Mouse (Mus musculus): ENCODE results near the gene Stam. TPM values are rescaled to one million over a fixed set of nuclear protein-coding genes. Genes with fewer than 3 reads are reported as not detected.
A peak's percentile ranks its signal among the peaks of the same experiment; 100 is the strongest.

Gene Stam
- 100 to 1,000 TPM in 21 of 26 experiments, 10 to 100 TPM in 5; 43.1 to 166 (median 123) TPM for total RNA-seq (2018; cell fraction: chromatin; rRNA removed)
- 10 to 100 TPM in 25 of 26 experiments, 1 to 10 TPM in 1; 10.0 to 24.4 (median 19.0) TPM for total RNA-seq (2018; cell fraction: cytosol; rRNA removed)
- total RNA-seq (2018; cell fraction: nucleus; rRNA removed), result 10 to 100 TPM; 17.5 to 83.6 (median 53.7) TPM
- 13.5 to 22.9 TPM (median 17.2 TPM) in 3 replicates for polyA plus RNA-seq (2018)

DNA sequence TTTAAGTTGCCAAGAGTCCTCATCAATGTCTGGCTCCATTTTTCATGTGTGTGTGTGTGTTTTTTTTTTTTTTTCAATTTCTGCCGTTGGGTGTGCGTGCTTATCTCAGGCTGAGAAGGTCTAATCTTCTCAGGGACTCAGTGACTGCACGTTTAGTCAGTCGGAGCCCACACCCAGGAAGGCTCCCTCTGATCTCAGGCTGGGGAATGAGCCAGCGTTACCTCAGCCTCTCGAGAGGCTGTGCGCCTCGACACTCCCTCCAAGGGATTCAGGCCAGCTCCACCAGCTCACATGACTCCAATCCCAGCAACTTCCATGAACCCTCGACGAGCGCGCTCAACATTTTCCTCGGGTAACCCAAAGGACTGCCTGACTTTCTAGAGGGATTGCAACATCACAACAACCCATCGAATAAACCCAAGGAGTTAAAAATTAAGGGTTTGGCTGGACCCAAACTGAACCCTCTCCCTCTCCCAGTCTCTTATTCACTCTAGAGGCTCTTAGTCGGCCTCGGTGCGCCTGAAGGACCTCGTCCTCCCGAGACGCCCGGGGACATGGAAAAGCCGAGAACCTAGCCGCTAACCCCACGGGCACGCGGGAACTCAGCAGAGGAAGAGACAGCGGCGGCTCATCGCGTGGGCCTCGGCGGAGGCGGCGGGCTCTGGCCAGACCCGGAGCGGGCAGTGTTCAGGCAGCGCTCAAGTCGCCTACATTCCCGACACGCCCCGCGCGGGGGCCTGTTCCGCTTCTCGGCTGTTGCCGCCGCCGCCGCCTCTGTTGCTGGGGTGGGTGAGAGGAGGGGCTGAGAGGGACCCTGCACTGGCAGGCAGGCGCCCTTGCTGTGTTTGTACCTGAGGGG is at the start of gene Stam:
Stam (plus strand) TSS at position 737 of the 859 bp plus-strand sequence.
- Histone ChIP-seq H3K27ac (peak within 1 kb of the TSS; percentile 94), H3K36me3 (ENCODE audit: inconsistent target) (no peaks in the 10 kb centered on the region), H3K4me3 (ENCODE audit: inconsistent target) (peak within 1 kb of the TSS; percentile 93), H3K79me2 (ENCODE audit: inconsistent target) (peaks cover 46% of the 10 kb centered on the region)
- under 1% methylated on average over 45 of the region's 50 CpGs for WGBS (ENCODE audit: missing documents)

DNA sequence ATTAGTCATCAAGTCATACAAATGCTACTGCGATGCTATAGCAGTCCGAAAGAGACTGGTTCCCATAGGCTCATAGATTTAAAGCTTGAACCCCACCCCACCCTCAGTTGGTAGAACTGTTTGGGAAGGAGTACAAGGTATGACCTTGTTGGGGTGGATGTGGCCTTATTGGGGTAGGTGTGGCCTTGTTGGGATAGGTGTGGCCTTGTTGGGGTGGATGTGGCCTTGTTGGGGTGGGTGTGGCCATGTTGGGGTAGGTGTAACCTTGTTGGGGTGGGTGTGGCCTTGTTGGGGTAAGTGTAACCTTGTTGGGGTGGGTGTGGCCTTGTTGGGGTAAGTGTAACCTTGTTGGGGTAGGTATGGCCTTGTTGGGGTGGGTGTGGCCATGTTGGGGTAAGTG is 32.6 kb upstream of the Stam start:
- Histone ChIP-seq H3K36me3 (ENCODE audit: inconsistent target) (no peaks in the 10 kb centered on the region), H3K4me3 (ENCODE audit: inconsistent target) (no peak overlapping the region), H3K27ac (no peak overlapping the region), H3K79me2 (ENCODE audit: inconsistent target) (no peaks in the 10 kb centered on the region)
- WGBS (ENCODE audit: missing documents), result 91% methylated on average over 2 of the region's 2 CpGs

DNA sequence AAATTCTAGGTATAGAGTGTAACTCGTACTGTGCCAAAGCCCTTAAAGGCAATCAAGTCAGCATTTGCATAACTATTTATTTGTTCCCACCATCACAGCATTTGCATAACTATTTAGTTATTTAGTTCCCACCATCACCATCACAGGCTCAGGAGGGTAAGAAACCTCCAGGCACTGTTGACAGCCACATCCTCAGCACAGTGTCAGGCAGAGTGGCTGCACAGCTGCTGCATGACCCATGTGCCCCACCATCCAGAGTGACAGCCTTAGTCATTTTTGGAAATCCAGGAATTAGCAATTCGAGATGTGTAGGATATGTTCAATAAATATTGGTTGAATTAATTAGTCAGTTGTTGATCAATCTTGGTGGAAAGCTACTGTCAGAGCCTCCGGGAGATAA is 30.9 kb upstream of the Stam start:
- WGBS (ENCODE audit: missing documents), result 96% methylated on average over 3 of the region's 3 CpGs

DNA sequence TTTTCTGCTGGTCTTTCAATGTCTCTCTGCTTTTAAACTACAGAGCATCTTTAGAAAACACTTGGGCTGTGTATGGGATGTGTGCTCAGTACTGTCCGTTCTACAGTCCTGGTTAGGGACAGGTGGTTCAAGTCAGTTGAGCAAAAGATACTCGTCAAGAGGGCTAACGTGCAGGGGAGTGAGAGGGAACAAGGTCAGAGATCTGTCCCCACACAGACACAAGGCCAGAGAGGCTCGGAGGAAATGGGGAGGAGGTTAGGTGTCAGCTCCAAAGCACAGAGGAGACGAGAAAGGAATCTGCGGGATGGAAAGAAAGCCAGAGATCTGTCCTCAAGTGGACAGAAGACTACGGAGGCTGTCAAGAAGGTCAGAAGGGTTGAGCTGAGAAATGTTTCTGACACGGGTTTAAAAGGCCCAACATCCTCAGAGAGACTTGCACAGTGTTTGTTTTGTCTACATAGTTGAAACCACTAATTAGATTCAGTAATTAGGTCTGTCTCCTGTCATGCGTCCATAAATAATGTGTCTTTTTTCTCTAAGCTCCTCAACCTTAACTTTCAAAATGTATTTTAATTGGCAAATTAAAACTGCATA is 30.2 kb upstream of the Stam start:
- WGBS (ENCODE audit: missing documents), result 92% methylated on average over 9 of the region's 9 CpGs
- no peaks in the 10 kb centered on the region for H3K36me3 ChIP-seq (ENCODE audit: inconsistent target)
- H3K27ac ChIP-seq, result no peak overlapping the region

More for the DNA sequence above, 30.9 kb upstream of the Stam start:
- Histone ChIP-seq H3K79me2 (ENCODE audit: inconsistent target) (no peaks in the 10 kb centered on the region), H3K4me3 (ENCODE audit: inconsistent target) (no peak overlapping the region), H3K36me3 (ENCODE audit: inconsistent target) (no peaks in the 10 kb centered on the region), H3K27ac (no peak overlapping the region)

DNA sequence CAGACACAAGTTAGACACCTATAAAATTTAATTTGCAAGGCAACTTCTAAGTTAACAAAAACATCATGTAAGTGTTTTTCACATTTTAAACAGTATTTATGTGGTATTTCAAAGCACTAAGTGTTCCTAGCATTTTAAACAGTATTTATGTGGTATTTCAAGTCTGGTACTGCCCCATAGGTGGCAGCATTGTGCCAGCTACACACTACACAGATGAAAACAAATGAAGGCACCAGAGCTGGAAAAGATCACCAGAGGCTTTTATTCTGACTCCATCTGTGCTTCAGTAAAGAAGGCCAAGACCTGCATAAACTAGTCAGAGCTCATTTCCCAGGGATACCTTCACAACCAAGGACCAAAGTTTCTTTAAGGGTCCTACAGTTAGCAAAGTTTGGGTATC is 25.5 kb upstream of the Stam start:
- Histone ChIP-seq H3K4me3 (ENCODE audit: inconsistent target) (no peak overlapping the region), H3K36me3 (ENCODE audit: inconsistent target) (no peaks in the 10 kb centered on the region), H3K27ac (no peak overlapping the region), H3K79me2 (ENCODE audit: inconsistent target) (no peaks in the 10 kb centered on the region)

More for the DNA sequence above, 30.2 kb upstream of the Stam start:
- H3K79me2 ChIP-seq (ENCODE audit: inconsistent target), result no peaks in the 10 kb centered on the region
- H3K4me3 ChIP-seq (ENCODE audit: inconsistent target), result no peak overlapping the region

DNA sequence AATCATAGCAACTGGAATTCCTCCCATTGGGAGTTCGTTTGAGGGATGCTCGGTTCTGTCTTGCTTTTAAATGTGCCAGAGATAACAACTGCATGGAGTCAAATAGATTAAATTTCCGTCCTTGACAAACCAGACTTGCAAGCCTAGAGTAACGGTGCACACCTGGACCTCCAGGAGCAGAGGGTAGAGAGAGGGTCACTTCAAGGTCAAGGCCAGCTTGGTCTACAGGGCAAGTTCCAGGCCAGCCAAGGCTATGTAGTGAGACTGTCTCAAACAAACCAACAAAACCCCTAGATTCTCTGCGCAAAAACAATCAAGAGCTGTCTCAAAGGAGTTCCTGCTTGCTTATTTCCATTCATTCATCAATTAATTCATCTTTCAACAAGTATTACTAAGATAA is 25.1 kb upstream of the Stam start:
- Histone ChIP-seq H3K79me2 (ENCODE audit: inconsistent target) (no peaks in the 10 kb centered on the region), H3K27ac (no peak overlapping the region), H3K36me3 (ENCODE audit: inconsistent target) (no peaks in the 10 kb centered on the region), H3K4me3 (ENCODE audit: inconsistent target) (no peak overlapping the region)
- 89% methylated on average over 5 of the region's 5 CpGs for WGBS (ENCODE audit: missing documents)

DNA sequence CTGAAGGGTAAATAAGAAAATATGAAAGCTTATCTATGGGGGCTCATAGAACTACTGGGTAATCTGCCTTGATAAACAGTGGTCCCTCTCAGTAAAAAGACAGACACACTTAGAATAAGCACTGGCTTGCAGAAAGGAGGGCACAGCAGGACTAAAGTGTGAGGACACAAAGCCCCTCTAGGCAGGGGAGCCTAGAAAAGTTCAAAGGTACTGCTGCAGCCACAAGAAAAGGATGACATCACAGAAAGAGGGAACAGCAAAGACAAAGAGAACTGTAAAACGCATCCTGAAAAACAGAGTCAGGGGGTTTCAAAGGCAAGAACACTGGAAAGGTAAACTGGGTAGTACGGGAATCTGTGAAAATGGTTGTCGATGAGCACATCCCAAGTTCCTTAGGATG is 20.3 kb upstream of the Stam start:
- Histone ChIP-seq H3K79me2 (ENCODE audit: inconsistent target) (no peaks in the 10 kb centered on the region), H3K27ac (no peak overlapping the region), H3K4me3 (ENCODE audit: inconsistent target) (no peak overlapping the region), H3K36me3 (ENCODE audit: inconsistent target) (no peaks in the 10 kb centered on the region)
- 77% methylated on average over 3 of the region's 3 CpGs for whole genome bisulfite sequencing (ENCODE audit: missing documents)

DNA sequence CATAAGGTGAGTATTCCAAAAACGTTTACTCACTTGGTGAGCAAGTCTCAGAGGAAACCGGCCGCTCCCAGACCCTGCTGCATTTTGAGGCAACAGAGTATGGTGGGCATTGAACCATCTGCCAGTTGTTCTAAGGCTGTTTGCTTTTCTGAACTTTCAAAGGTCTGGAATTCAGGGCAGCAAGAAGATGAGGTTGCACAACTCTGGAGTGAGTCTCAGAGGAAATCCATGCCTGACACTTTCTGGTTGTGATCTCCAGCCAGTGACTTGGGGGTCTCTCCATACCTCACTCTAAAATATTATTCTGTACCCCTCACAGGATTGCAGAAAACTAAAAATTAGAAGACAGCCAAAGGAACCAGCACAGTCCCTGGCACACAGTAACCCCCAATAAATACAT is 19.7 kb upstream of the Stam start:
- 83% methylated on average over 3 of the region's 3 CpGs for WGBS (ENCODE audit: missing documents)
- Histone ChIP-seq H3K79me2 (ENCODE audit: inconsistent target) (no peaks in the 10 kb centered on the region), H3K4me3 (ENCODE audit: inconsistent target) (no peak overlapping the region), H3K36me3 (ENCODE audit: inconsistent target) (no peaks in the 10 kb centered on the region), H3K27ac (no peak overlapping the region)

DNA sequence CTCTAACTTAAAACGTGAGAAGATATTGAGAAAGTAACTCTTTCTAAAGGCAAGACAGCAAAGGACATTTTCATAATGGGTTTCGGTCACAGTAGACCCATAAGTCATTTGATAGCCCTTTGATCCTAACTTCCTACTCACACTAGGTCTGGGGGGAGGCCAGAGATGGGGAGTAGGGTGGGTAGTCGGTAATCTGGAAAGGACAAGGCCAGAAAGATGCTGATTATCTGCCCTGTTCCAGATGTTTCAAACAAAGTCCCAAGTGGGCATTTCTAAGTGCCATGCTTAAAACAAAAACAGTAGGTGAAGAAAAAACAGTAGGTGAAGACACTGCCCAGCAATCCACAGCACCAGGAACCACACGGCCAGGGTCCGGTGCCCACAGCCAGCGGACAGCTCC is 19.2 kb upstream of the Stam start:
- H3K27ac ChIP-seq, result no peak overlapping the region

DNA sequence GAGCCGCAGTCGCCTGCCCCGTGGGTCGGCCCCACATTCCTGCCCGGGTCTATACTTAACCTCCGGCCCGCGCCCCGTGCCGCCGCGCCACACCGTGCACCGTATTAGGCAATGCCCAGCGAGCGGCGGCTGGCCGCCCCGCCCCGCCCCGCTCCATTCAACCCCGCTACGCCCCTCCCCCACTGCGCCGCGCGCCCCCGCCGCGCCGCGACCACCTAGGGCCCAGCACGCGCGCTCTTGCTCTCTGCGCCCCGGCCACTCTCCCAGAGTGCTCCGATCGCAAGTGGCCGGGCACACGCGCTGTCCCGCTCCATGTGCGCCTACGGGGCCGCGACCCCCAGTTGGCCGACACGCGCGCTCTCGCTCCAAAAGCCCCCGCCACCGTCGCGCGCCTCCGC is 18.7 kb upstream of the Stam start:
- Histone ChIP-seq H3K27ac (no peak overlapping the region), H3K79me2 (ENCODE audit: inconsistent target) (no peaks in the 10 kb centered on the region), H3K36me3 (ENCODE audit: inconsistent target) (no peaks in the 10 kb centered on the region), H3K4me3 (ENCODE audit: inconsistent target) (peak overlapping the region; percentile 31)
- WGBS (ENCODE audit: missing documents), result 0% methylated on average over 31 of the region's 58 CpGs

More for the DNA sequence above, 19.2 kb upstream of the Stam start:
- 11% methylated on average over 6 of the region's 6 CpGs for WGBS (ENCODE audit: missing documents)
- Histone ChIP-seq H3K4me3 (ENCODE audit: inconsistent target) (peak overlapping the region; percentile 31), H3K36me3 (ENCODE audit: inconsistent target) (no peaks in the 10 kb centered on the region), H3K79me2 (ENCODE audit: inconsistent target) (no peaks in the 10 kb centered on the region)

DNA sequence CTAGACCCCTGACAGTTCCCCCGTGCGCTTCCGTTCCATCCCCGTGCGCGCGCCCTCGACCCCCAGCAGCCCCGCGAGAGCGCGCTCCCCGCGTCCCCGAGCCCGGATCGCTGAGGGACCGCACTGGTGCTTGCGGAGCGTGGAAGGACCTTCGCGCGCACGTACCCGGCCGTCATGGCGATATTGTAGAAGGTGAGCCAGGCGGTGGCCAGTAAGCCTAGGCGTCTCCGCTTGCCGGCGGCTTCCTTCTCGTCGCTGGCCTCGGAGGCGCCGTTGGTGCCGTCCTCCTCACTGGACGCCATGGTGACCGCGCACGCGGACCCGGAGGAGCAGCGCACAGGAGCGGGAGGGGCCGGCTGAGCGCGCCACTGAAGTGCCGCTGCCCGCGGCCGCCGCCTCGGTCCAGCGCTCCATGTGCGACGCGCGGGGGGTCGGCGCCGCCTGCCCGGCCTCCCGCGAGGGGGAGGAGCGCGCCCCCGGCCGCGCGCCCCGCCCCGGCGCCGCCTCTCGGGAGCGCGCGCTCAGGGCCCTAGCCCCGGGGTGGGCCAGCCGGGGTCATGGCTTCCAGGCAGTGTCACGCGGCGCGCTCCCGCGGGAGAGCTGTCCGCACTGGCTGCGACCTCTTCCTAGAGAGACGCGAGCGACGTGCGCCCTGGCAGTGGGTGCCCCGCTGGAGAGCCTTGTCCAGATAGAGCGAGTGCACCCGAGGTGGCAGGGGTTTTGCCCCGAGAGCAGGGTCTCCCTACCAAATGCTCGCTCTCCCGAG is 18.1 kb upstream of the Stam start, which contains the start of gene Hacd1:
Hacd1 (minus strand) TSS at position 570 of the 766 bp plus-strand sequence.
- no peaks in the 10 kb centered on the region for H3K79me2 ChIP-seq (ENCODE audit: inconsistent target)
- 1% methylated on average over 82 of the region's 101 CpGs for WGBS (ENCODE audit: missing documents)
- H3K27ac ChIP-seq, result no peak within 1 kb of the TSS
- H3K4me3 ChIP-seq (ENCODE audit: inconsistent target), result peak within 1 kb of the TSS; percentile 31
- no peaks in the 10 kb centered on the region for H3K36me3 ChIP-seq (ENCODE audit: inconsistent target)

DNA sequence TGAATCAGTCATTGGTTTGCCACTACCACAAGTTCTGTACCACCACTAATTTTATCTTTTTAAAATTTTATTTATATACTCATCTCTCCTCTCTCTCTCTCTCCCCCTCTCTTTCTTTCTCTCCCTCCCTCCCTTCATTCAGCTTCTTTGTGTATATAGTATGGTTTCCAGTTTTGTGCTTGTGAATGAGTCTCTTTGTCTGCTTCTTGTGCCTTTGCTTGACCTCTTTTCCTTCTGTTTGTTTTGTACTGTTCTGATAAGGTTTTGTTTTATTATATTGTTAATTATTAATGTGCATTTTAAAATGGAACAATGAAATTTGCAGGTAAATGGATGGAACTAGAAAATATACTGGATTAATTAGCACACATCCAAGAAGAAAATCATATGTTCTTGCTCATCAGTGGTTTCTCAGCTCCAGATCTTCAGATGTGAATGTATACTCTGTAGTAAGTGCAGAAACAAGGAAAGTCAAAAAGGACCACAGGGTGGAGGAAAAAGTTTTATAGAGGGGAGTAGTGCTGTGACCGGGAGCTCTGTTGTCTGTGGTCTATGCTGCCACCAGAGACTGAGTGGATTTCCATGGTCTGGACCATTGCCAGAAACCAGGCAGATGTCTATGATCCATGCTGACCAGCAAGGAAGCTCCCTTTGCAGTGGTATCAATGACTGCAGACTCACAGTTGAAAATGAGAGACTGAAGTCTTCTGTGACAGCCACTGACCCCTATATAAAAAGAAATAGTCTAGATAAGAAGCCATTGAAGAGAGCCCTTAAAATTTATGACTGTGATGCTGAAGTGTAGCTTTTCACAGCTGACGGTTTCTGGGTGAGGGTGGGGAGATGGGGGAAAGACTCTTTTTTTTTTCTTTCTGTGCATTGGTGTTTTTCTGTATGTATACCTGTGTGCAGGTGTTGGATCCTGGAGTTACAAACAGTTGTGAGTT is 7.9 kb upstream of the Stam start:
- no peak overlapping the region for H3K4me3 ChIP-seq (ENCODE audit: inconsistent target)
- no peaks in the 10 kb centered on the region for H3K36me3 ChIP-seq (ENCODE audit: inconsistent target)
- WGBS (ENCODE audit: missing documents), result 71% methylated on average over 2 of the region's 2 CpGs
- H3K79me2 ChIP-seq (ENCODE audit: inconsistent target), result no peaks in the 10 kb centered on the region
- no peak overlapping the region for H3K27ac ChIP-seq

DNA sequence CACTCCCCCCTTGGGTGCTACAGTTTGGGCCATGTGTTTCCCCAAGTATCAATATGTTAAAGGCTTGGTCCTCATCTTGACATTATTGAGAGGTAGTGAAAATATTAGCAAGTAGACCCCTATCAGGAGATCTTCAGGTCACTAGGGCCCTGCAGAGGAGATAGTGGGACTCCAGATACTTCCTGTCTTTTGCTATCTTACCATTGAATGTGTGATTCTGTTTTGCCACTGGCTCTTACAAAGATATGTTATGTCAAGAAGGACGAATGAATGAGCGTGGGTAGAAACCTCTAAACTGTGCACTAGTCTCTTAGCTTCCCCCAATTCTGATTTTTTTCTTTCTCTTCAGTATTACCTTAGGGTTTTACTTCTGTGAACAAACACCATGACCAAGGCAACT is 4.9 kb upstream of the Stam start:
- H3K79me2 ChIP-seq (ENCODE audit: inconsistent target), result peaks cover under 1% of the 10 kb centered on the region; the same call in 1 of the 2 replicates
- H3K4me3 ChIP-seq (ENCODE audit: inconsistent target), result no peak overlapping the region
- 95% methylated on average over 2 of the region's 2 CpGs for WGBS (ENCODE audit: missing documents)
- no peaks in the 10 kb centered on the region for H3K36me3 ChIP-seq (ENCODE audit: inconsistent target)
- H3K27ac ChIP-seq, result no peak overlapping the region

DNA sequence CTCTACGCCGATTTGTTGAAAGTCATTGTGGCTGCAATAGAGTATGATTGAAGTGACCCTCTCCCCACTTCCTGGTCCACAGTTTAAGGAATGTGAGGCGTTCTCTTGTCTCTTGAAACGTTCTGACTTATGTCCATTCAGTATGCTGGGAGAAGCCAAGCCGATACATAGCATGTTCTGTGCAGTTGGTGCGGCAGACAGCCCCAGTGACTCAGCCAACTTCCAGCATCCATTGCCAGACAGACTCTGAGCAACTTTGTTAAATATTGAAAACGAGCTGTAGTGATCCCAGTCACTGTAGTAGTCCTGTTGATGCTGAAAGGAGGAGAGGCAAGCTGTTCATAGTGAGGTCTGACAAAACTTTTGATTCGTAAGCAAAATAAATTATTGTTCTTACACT is 3.4 kb upstream of the Stam start:
- H3K27ac ChIP-seq, result no peak overlapping the region
- H3K79me2 ChIP-seq (ENCODE audit: inconsistent target), result peaks cover 15% of the 10 kb centered on the region
- H3K4me3 ChIP-seq (ENCODE audit: inconsistent target), result no peak overlapping the region
- WGBS (ENCODE audit: missing documents), result 86% methylated on average over 8 of the region's 8 CpGs
- H3K36me3 ChIP-seq (ENCODE audit: inconsistent target), result no peaks in the 10 kb centered on the region
